Mouse (Mus musculus) midbrain, embryonic 11.5 days (tissue): Measurements from ENCODE around the gene B230217C12Rik. TPM values are rescaled to one million over a fixed set of nuclear protein-coding genes. Genes with fewer than 3 reads are reported as not detected.

Experiments
- ATAC-seq: fragments of 200-750 bp; cut with Nextera tagmentation; 2 replicates; pipeline ENCODE4 v1.8.0; 2017; ENCODE audit warnings: moderate TSS enrichment, moderate library complexity; ENCODE audit not compliant: low FRiP score
- DNase-seq: peaks from one replicate; pipeline ENCODE4 v3.0.0; 2015; ENCODE audit warnings: low spot score; ENCODE audit errors: missing footprints
- H3K27ac ChIP-seq: fragments of 300-500 bp; sonication (generic); 2 replicates; pipeline ENCODE4 v1.5.1; 2014; ENCODE audit warnings: low read depth, low read length
- H3K27me3 ChIP-seq: fragments of 300-500 bp; sonication (generic); 2 replicates; pipeline ENCODE4 v1.6.1; 2014; ENCODE audit warnings: mild to moderate bottlenecking, low read length, moderate library complexity, mixed read lengths; ENCODE audit not compliant: control insufficient read depth, insufficient read depth
- H3K36me3 ChIP-seq: fragments of 300-500 bp; sonication (generic); 2 replicates; pipeline ENCODE4 v1.6.1; 2014; ENCODE audit warnings: mild to moderate bottlenecking, low read length, moderate library complexity, mixed read lengths; ENCODE audit not compliant: control insufficient read depth, insufficient read depth
- H3K4me1 ChIP-seq: fragments of 300-500 bp; sonication (generic); 2 replicates; pipeline ENCODE4 v1.6.1; 2014; ENCODE audit warnings: low read length; ENCODE audit not compliant: control insufficient read depth, insufficient read depth
- H3K4me2 ChIP-seq: fragments of 300-500 bp; sonication (generic); 2 replicates; pipeline ENCODE4 v1.6.1; 2014; ENCODE audit warnings: mild to moderate bottlenecking, moderate library complexity
- H3K4me3 ChIP-seq: fragments of 300-500 bp; sonication (generic); 2 replicates; pipeline ENCODE4 v1.5.1; 2014; ENCODE audit warnings: low read depth, low read length
- H3K9ac ChIP-seq: fragments of 300-500 bp; sonication (generic); 2 replicates; pipeline ENCODE4 v1.6.1; 2014; ENCODE audit warnings: low read length
- H3K9me3 ChIP-seq: fragments of 300-500 bp; sonication (generic); 2 replicates; pipeline ENCODE4 v1.6.1; 2016; ENCODE audit warnings: low read length; ENCODE audit not compliant: control insufficient read depth
- WGBS: fragments of 180-500 bp; shearing (Covaris S2); extraction: QIAGEN DNeasy Blood & Tissue Kit; methylation state at CpG from one replicate; pipeline ENCODE4 v1.1.7; 2014; 5-methylcytosine and 5-hydroxymethylcytosine counted together
- polyA plus RNA-seq: library from polyadenylated mRNA; unstranded; fragments of >200 nt; fragmentation: Nextera tagmentation; extraction: Ambion mirVana; gene quantifications from 2 replicates; pipeline ENCODE4 v1.2.1, GENCODE M21; 2014

The B230217C12Rik gene
- polyA plus RNA-seq, 1 experiment from 2014 or later, result 17.3 TPM

GRCm38 (mm10) chr11:97819923-97820322 lies 20.7 kb upstream of the B230217C12Rik start:
- DNase-seq, result no peak
- Histone ChIP-seq H3K4me1 (peaks cover 40% of the 10 kb centered on the region), H3K4me3 (no peak overlapping the region), H3K36me3 (no peaks in the 10 kb centered on the region), H3K9ac (no peak overlapping the region), H3K27ac (no peak overlapping the region), H3K9me3 (no peaks in the 10 kb centered on the region), H3K4me2 (no peak overlapping the region), H3K27me3 (no peaks in the 10 kb centered on the region)
- WGBS, result 77% methylated on average over 5 of the region's 5 CpGs
- no peak for ATAC-seq

- DNase-seq (no peak), ATAC-seq (no peak)
- WGBS, result 65% methylated on average over 4 of the region's 4 CpGs
- Histone ChIP-seq H3K4me2 (no peak overlapping the region), H3K9me3 (no peaks in the 10 kb centered on the region), H3K27me3 (no peaks in the 10 kb centered on the region), H3K27ac (no peak overlapping the region), H3K9ac (no peak overlapping the region), H3K36me3 (0 out of 2 replicates have a peak, but pooled peaks cover 3% of the 10 kb centered on the region), H3K4me1 (peaks cover 32% of the 10 kb centered on the region), H3K4me3 (no peak overlapping the region)
These were observed 19.7 kb upstream of the B230217C12Rik start for GRCm38 (mm10) chr11:97820840-97821239.

DNA sequence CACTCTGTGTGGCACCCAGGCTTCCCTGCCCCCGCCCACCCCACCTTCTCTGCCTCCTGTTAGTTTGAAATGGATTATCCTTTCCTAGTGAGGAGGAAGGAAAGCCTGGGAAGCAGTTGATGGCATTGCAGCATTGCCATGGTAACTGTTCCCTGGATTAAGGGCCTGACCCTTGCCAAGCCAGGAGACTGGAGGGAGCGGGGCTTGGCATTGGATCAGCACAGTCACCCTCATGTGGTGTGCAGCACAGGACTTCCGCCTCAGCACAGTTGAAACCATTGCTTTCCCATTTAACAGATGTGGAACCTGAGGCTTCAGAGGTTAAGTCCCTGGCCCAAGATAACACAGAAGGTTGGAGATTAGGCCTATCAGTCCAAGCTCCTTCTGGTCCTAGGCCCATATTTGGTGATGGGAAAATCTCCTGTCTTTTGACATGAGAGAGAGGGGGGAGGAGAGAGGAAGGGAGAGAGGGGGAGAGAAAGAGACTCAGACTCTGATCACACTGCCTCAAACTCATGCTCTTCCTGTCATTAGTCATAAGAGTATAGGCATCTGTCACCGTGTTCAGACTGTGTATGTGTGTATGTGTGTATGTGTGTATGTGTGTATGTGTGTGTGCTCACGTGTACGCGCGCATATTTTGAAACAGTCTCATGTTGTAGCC lies 19.0 kb upstream of the B230217C12Rik start:
- 0 out of 2 replicates have a peak, but pooled peaks cover 3% of the 10 kb centered on the region for H3K36me3 ChIP-seq
- H3K4me1 ChIP-seq, result peaks cover 28% of the 10 kb centered on the region
- no peaks in the 10 kb centered on the region for H3K27me3 ChIP-seq
- ATAC-seq (no peak), DNase-seq (no peak)
- no peak overlapping the region for H3K9ac ChIP-seq
- H3K4me3 ChIP-seq, result no peak overlapping the region
- H3K9me3 ChIP-seq, result no peaks in the 10 kb centered on the region
- no peak overlapping the region for H3K27ac ChIP-seq
- H3K4me2 ChIP-seq, result no peak overlapping the region
- WGBS, result 86% methylated on average over 8 of the region's 8 CpGs

DNA sequence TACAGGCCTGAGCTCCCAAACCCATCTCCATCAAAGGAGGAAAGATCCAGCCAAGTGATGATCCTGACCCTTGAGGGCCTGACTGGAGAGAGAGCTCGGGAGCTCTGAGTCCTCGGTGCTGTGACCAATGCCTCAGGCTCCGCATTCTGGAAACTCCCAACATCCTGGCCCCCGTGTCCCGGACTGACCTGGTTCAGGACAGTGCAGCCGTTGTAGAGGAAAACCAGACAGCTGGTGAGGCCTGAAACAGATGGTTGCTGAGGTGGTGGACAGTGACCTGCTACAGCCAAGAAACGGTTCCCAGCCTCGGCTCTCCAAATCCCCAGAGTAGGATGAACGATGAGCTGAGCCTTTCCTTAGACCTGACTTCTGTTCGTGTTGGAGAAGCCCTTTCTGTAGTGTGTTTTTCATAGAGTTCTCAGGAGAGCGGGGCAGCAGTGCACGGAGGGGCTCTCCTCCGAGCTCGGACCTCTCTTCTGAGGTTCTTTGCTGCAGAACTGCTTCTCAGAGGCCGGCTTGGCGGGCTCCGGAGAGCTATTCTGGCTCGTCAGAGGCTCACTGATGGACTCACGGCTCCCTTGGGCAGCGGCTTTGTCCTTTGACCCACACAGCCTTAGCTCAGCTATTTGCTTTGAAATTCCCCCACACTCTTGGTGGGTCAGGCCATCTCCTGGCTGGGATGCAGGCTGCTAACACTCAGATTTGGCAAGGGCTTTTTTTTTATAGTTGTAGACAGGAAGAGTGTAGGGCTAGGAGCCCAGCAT lies 17.6 kb upstream of the B230217C12Rik start:
- Histone ChIP-seq H3K9ac (no peak overlapping the region), H3K36me3 (0 out of 2 replicates have a peak, but pooled peaks cover 3% of the 10 kb centered on the region)
- 74% methylated on average over 20 of the region's 20 CpGs for WGBS

DNA sequence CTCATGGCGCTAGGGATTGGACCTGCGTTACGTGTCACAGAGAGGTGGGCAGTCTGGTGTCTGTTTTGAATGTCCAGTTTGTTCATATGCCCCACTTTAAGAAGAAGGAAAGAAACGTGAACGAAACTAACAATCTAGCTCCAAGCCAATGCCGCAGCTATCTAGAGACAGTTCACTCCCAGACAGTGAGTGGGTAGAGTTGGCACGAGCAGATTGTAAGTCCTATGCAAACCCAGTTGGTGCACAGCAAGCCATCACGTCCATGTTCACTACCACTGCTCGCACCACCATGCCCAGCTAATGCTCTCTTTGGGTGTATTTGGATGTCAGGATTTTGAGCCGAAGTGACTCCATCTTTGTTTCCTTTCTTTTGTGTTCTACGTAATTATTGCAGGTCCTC lies 16.4 kb upstream of the B230217C12Rik start:
- 96% methylated on average over 11 of the region's 11 CpGs for WGBS
- DNase-seq (no peak), ATAC-seq (no peak)
- Histone ChIP-seq H3K9me3 (no peaks in the 10 kb centered on the region), H3K4me3 (no peak overlapping the region), H3K4me1 (peaks cover 4% of the 10 kb centered on the region; the same call in 1 of the 2 replicates), H3K9ac (no peak overlapping the region), H3K36me3 (0 out of 2 replicates have a peak, but pooled peaks cover 3% of the 10 kb centered on the region), H3K4me2 (no peak overlapping the region), H3K27ac (no peak overlapping the region), H3K27me3 (no peaks in the 10 kb centered on the region)

More for the DNA sequence above, 17.6 kb upstream of the B230217C12Rik start:
- DNase-seq, result no peak
- Histone ChIP-seq H3K27me3 (no peaks in the 10 kb centered on the region), H3K4me3 (no peak overlapping the region), H3K4me2 (no peak overlapping the region), H3K9me3 (no peaks in the 10 kb centered on the region), H3K27ac (0 out of 2 replicates have a peak overlapping the region, but pooled peaks have one; percentile 5), H3K4me1 (peaks cover 15% of the 10 kb centered on the region)
- no peak for ATAC-seq

- ATAC-seq, result no peak
- H3K27ac ChIP-seq, result no peak overlapping the region
- no peak overlapping the region for H3K9ac ChIP-seq
- WGBS, result 88% methylated on average over 6 of the region's 6 CpGs
- H3K9me3 ChIP-seq, result no peaks in the 10 kb centered on the region
- H3K27me3 ChIP-seq, result no peaks in the 10 kb centered on the region
- peaks cover 4% of the 10 kb centered on the region; the same call in 1 of the 2 replicates for H3K4me1 ChIP-seq
- no peak overlapping the region for H3K4me3 ChIP-seq
- no peak overlapping the region for H3K4me2 ChIP-seq
- 0 out of 2 replicates have a peak, but pooled peaks cover 3% of the 10 kb centered on the region for H3K36me3 ChIP-seq
- DNase-seq, result no peak
These were observed 15.7 kb upstream of the B230217C12Rik start for GRCm38 (mm10) chr11:97824895-97825294.

GRCm38 (mm10) chr11:97825295-97825694 lies 15.3 kb upstream of the B230217C12Rik start:
- ATAC-seq (no peak), DNase-seq (no peak)
- Histone ChIP-seq H3K9me3 (no peaks in the 10 kb centered on the region), H3K4me3 (no peak overlapping the region), H3K9ac (no peak overlapping the region), H3K27me3 (no peaks in the 10 kb centered on the region), H3K36me3 (0 out of 2 replicates have a peak, but pooled peaks cover 3% of the 10 kb centered on the region), H3K4me2 (no peak overlapping the region), H3K4me1 (peaks cover 4% of the 10 kb centered on the region; the same call in 1 of the 2 replicates), H3K27ac (no peak overlapping the region)
- WGBS, result 88% methylated on average over 10 of the region's 10 CpGs

DNA sequence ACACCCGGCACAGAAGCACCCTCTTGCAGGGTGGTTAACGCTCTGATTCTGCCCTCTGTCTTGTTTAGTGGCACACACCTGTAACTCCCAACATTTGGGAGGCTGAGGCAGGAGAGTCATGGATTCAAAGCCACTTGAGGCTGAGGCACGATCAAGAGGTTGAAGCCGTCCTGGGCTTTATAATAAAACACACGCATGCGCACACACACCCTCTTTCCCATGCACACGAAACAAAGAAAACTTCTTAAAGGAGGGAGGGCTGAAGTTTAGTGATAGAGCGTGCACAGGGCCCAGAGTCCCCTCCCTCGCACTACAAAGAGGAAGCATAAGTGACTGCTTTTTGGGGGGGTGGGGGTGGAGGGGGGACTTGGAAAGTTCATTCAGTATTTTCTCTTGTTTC lies 14.6 kb upstream of the B230217C12Rik start:
- 0 out of 2 replicates have a peak, but pooled peaks cover 3% of the 10 kb centered on the region for H3K36me3 ChIP-seq
- ATAC-seq (no peak), DNase-seq (no peak)
- 86% methylated on average over 9 of the region's 9 CpGs for WGBS
- no peaks in the 10 kb centered on the region for H3K27me3 ChIP-seq
- H3K27ac ChIP-seq, result no peak overlapping the region
- H3K9ac ChIP-seq, result no peak overlapping the region
- H3K4me3 ChIP-seq, result no peak overlapping the region
- H3K4me2 ChIP-seq, result no peak overlapping the region
- peaks cover 4% of the 10 kb centered on the region; the same call in 1 of the 2 replicates for H3K4me1 ChIP-seq
- no peaks in the 10 kb centered on the region for H3K9me3 ChIP-seq

- whole genome bisulfite sequencing, result 83% methylated on average over 7 of the region's 7 CpGs
- no peak for ATAC-seq
- Histone ChIP-seq H3K9ac (no peak overlapping the region), H3K9me3 (no peaks in the 10 kb centered on the region), H3K36me3 (0 out of 2 replicates have a peak, but pooled peaks cover 3% of the 10 kb centered on the region), H3K4me1 (peaks cover under 1% of the 10 kb centered on the region; the same call in 1 of the 2 replicates), H3K4me3 (no peak overlapping the region), H3K27me3 (no peaks in the 10 kb centered on the region), H3K27ac (no peak overlapping the region), H3K4me2 (no peak overlapping the region)
- no peak for DNase-seq
These were observed 14.2 kb upstream of the B230217C12Rik start for GRCm38 (mm10) chr11:97826414-97826813.
